Mouse (Mus musculus): ENCODE results near the gene Zmiz2. TPM values are rescaled to one million over a fixed set of nuclear protein-coding genes. Genes with fewer than 3 reads are reported as not detected.

Zmiz2 gene
- total and polyA plus RNA-seq, 3 experiments = 12.3 to 90.3 (median 35.5) TPM

- TF ChIP-seq UBTF (IDR thresholded peaks at IDR 0.05; ENCODE audit: borderline replicate concordance, insufficient read depth, low read depth, low read length) (no peak), ELF1 (IDR thresholded peaks at IDR 0.05; ENCODE audit: low read depth, low read length) (no peak), ZC3H11A (IDR thresholded peaks at IDR 0.05; ENCODE audit: low read depth, low read length) (no peak), MXI1 (IDR thresholded peaks at IDR 0.05; ENCODE audit: low read depth, low read length) (0 out of 2 replicates have a peak, but pooled peaks have one; percentile 25), ETS1 (IDR thresholded peaks at IDR 0.05; ENCODE audit: low read depth, low read length) (no peak), JUND (IDR thresholded peaks at IDR 0.05; ENCODE audit: low read depth, low read length) (no peak), MAX (IDR thresholded peaks at IDR 0.05; ENCODE audit: low read length) (no peak)
- Histone ChIP-seq H3K27ac (ENCODE audit: control insufficient read depth, low read depth, low read length) (no peak overlapping the region), H3K9me3 (replicated peaks; ENCODE audit: insufficient read depth, low read length) (no peaks in the 10 kb centered on the region), H3K27me3 (ENCODE audit: control insufficient read depth in 1 of 2, insufficient read depth in 2 of 2, low read length in 2 of 2) (no peaks in the 10 kb centered on the region), H3K36me3 (ENCODE audit: control insufficient read depth in 1 of 2, insufficient read depth in 2 of 2, low read length in 2 of 2) (peaks cover 1 to 11% of the 10 kb centered on the region in 2 experiments; a peak in 3 of 4 replicates), H3K79me2 (ENCODE audit: control insufficient read depth, insufficient read depth, low read length, poor library complexity) (peaks cover 2% of the 10 kb centered on the region), H3K4me3 (ENCODE audit: control insufficient read depth in 1 of 2, insufficient read depth in 1 of 2, low read depth in 2 of 2, low read length in 2 of 2) (no peak overlapping the region), H3K4me1 (ENCODE audit: control insufficient read depth in 1 of 2, insufficient read depth in 2 of 2, low read length in 2 of 2) (peaks cover 5 to 7% of the 10 kb centered on the region in 2 experiments; a peak in 2 of 4 replicates), H3K9ac (ENCODE audit: control insufficient read depth, low read depth, low read length, poor library complexity, severe bottlenecking) (no peak overlapping the region)
- DNase-seq (ENCODE audit: low read depth, low spot score) = no peak
These were observed 57.1 kb downstream of the Zmiz2 start for GRCm38 (mm10) chr11:6445951-6446350.

GRCm38 (mm10) chr11:6447493-6447892, 58.6 kb downstream of the Zmiz2 start:
- Histone ChIP-seq H3K9ac (ENCODE audit: control insufficient read depth, low read depth, low read length, poor library complexity, severe bottlenecking) (no peak overlapping the region), H3K36me3 (ENCODE audit: control insufficient read depth in 1 of 2, insufficient read depth in 2 of 2, low read length in 2 of 2) (peaks cover 0 to 7% of the 10 kb centered on the region in 2 experiments; a peak in 2 of 4 replicates), H3K9me3 (replicated peaks; ENCODE audit: insufficient read depth, low read length) (no peaks in the 10 kb centered on the region), H3K27ac (ENCODE audit: control insufficient read depth, low read depth, low read length) (no peak overlapping the region), H3K4me1 (ENCODE audit: control insufficient read depth in 1 of 2, insufficient read depth in 2 of 2, low read length in 2 of 2) (peaks cover 3 to 5% of the 10 kb centered on the region in 2 experiments; a peak in 2 of 4 replicates), H3K79me2 (ENCODE audit: control insufficient read depth, insufficient read depth, low read length, poor library complexity) (no peaks in the 10 kb centered on the region; the same call in 1 of the 2 replicates), H3K27me3 (ENCODE audit: control insufficient read depth in 1 of 2, insufficient read depth in 2 of 2, low read length in 2 of 2) (no peaks in the 10 kb centered on the region), H3K4me3 (ENCODE audit: control insufficient read depth in 1 of 2, insufficient read depth in 1 of 2, low read depth in 2 of 2, low read length in 2 of 2) (no peak overlapping the region)
- TF ChIP-seq MAX (IDR thresholded peaks at IDR 0.05; ENCODE audit: low read length) (no peak), RAD21 (IDR thresholded peaks at IDR 0.05; ENCODE audit: low read depth, low read length) (no peak), JUND (IDR thresholded peaks at IDR 0.05; ENCODE audit: low read depth, low read length) (no peak), SIN3A (IDR thresholded peaks at IDR 0.05; ENCODE audit: low read length) (peak; percentile 51; the same call in 1 of the 2 replicates), ZNF384 (IDR thresholded peaks at IDR 0.05; ENCODE audit: low read depth, low read length) (no peak), USF1 (IDR thresholded peaks at IDR 0.05; ENCODE audit: low read depth, low read length) (peak; percentile 53; the same call in 1 of the 2 replicates), KAT2A (conservative IDR thresholded peaks at IDR 0.05; ENCODE audit: low read depth, low read length) (no peak), ZKSCAN1 (IDR thresholded peaks at IDR 0.05; ENCODE audit: low read depth, low read length) (no peak), ETS1 (IDR thresholded peaks at IDR 0.05; ENCODE audit: low read depth, low read length) (peak; percentile 89), SMC3 (IDR thresholded peaks at IDR 0.05; ENCODE audit: low read depth, low read length) (no peak), GATA1 (IDR thresholded peaks at IDR 0.05; ENCODE audit: low read depth, low read length) (0 out of 2 replicates have a peak, but pooled peaks have one; percentile 15), MAFK (IDR thresholded peaks at IDR 0.05; ENCODE audit: borderline replicate concordance, low read depth, low read length) (no peak), BHLHE40 (IDR thresholded peaks at IDR 0.05; ENCODE audit: borderline replicate concordance, low read depth, low read length) (peak; percentile 47; the same call in 1 of the 2 replicates), NRF1 (IDR thresholded peaks at IDR 0.05; ENCODE audit: insufficient read depth, low read depth, low read length, poor library complexity, severe bottlenecking) (no peak), TBP (IDR thresholded peaks at IDR 0.05; ENCODE audit: low read depth, low read length) (no peak), ZMIZ1 (IDR thresholded peaks at IDR 0.05; ENCODE audit: low read depth, low read length) (no peak), MYC (IDR thresholded peaks at IDR 0.05; ENCODE audit: low read depth, low read length) (no peak), TCF12 (IDR thresholded peaks at IDR 0.05; ENCODE audit: low read depth, low read length) (no peak), ELF1 (IDR thresholded peaks at IDR 0.05; ENCODE audit: low read depth, low read length) (no peak), GABPA (IDR thresholded peaks at IDR 0.05; ENCODE audit: low read depth, low read length) (no peak)
- peak; percentile 34 for DNase-seq (ENCODE audit: low read depth, low spot score)

Measured in MEL (cell line).